Mouse (Mus musculus) bone marrow macrophage, adult 2 months (primary cell): ENCODE measurements around the gene Il17rb. TPM values are rescaled to one million over a fixed set of nuclear protein-coding genes. Genes with fewer than 3 reads are reported as not detected.

Experiments used
- H3K27ac ChIP-seq: 2 replicates; pipeline ENCODE4 v1.5.1; 2012; ENCODE audit warnings: low read depth, low read length; ENCODE audit not compliant: insufficient read depth
- H3K4me1 ChIP-seq: 2 replicates; pipeline ENCODE4 v1.6.1; 2012; ENCODE audit warnings: low read length; ENCODE audit not compliant: control insufficient read depth, insufficient read depth
- H3K4me3 ChIP-seq: 2 replicates; pipeline ENCODE4 v1.5.1; 2012; ENCODE audit warnings: mild to moderate bottlenecking, low read length, moderate library complexity; ENCODE audit not compliant: insufficient read depth
- CTCF ChIP-seq: IDR thresholded peaks from 2 replicates; pipeline ENCODE4 v1.5.1; 2012; ENCODE audit warnings: low read depth, mild to moderate bottlenecking, low read length, moderate library complexity
- POLR2A ChIP-seq: IDR thresholded peaks from 2 replicates; pipeline ENCODE4 v1.6.1; 2012; ENCODE audit warnings: mild to moderate bottlenecking, low read depth, low read length, borderline replicate concordance
- polyA plus RNA-seq: library from polyadenylated mRNA; stranded (reverse); fragments of >200 nt; gene quantifications from 2 replicates; pipeline ENCODE4 v1.2.4, GENCODE M21; 2012; ENCODE audit not compliant: missing spikeins, insufficient read depth, insufficient read length

Il17rb gene
- polyA plus RNA-seq, 1 experiment, result not detected

- H3K27ac ChIP-seq, result no peak overlapping the region
- TF ChIP-seq CTCF (no peak), POLR2A (no peak)
- peaks cover 17% of the 10 kb centered on the region for H3K4me1 ChIP-seq
- H3K4me3 ChIP-seq, result no peak overlapping the region
These were observed 33.1 kb upstream of the Il17rb start for GRCm38 (mm10) chr14:30041836-30042235.

DNA sequence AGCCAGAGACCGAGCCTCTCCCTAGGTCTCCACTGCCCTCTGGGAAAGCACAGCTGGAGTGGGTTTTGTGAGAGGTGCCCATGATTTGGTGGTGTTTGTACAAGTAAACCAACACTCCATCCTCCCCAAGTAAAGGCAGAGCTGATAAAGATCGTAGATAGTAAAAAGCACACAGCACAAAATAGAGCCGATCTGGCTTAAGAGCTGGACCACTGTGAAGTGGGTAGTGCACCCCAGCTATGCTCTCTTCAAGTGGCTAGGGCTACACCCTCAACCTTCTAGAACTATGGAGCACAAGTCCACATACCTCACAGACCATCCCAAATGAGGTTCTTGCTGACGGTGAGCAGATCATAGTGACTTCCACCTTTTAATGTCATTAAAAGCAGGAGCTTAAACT lies 30.7 kb upstream of the Il17rb start:
- Histone ChIP-seq H3K4me3 (no peak overlapping the region), H3K4me1 (peaks cover 17% of the 10 kb centered on the region), H3K27ac (no peak overlapping the region)
- TF ChIP-seq POLR2A, result no peak

GRCm38 (mm10) chr14:30038431-30038830 lies 29.7 kb upstream of the Il17rb start:
- H3K4me3 ChIP-seq, result no peak overlapping the region
- TF ChIP-seq CTCF (no peak), POLR2A (no peak)
- H3K4me1 ChIP-seq, result peaks cover 12% of the 10 kb centered on the region
- H3K27ac ChIP-seq, result no peak overlapping the region

GRCm38 (mm10) chr14:30033405-30033804 lies 24.7 kb upstream of the Il17rb start:
- TF ChIP-seq CTCF, result no peak
- TF ChIP-seq POLR2A, result no peak
- Histone ChIP-seq H3K4me1 (no peaks in the 10 kb centered on the region), H3K4me3 (no peak overlapping the region), H3K27ac (no peak overlapping the region)

DNA sequence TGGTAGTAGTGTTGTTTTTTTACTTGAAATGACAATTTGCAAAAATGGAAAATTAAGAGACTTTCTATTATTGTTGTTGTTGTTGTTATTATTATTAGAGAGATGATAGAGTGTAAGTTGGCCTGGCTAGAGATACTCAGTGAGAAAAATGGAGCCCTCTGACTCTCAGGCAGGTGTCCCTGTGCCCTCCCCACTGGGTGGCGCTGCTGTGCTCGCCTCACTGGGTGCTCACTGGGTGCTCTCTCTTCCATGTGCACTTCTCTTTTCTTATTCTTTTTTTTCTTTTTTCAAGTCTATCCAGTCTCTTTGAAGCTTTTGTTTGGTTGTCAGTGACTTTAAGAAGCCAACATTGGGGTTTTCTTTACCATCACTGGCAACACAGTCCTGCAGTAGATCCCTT lies 18.7 kb upstream of the Il17rb start:
- TF ChIP-seq CTCF, result peak; percentile 62
- TF ChIP-seq POLR2A, result no peak
- peaks cover 10% of the 10 kb centered on the region; the same call in 1 of the 2 replicates for H3K4me1 ChIP-seq
- H3K27ac ChIP-seq, result no peak overlapping the region
- H3K4me3 ChIP-seq, result no peak overlapping the region

GRCm38 (mm10) chr14:30024387-30024786 lies 15.7 kb upstream of the Il17rb start:
- TF ChIP-seq POLR2A (no peak), CTCF (no peak)
- no peak overlapping the region for H3K4me3 ChIP-seq
- H3K27ac ChIP-seq, result no peak overlapping the region

GRCm38 (mm10) chr14:30022471-30022870 lies 13.8 kb upstream of the Il17rb start:
- Histone ChIP-seq H3K27ac (no peak overlapping the region), H3K4me1 (peaks cover 10% of the 10 kb centered on the region; the same call in 1 of the 2 replicates), H3K4me3 (no peak overlapping the region)
- no peak for TF ChIP-seq CTCF
- no peak for TF ChIP-seq POLR2A

More at GRCm38 (mm10) chr14:30024387-30024786, 15.7 kb upstream of the Il17rb start:
- H3K4me1 ChIP-seq, result peaks cover 10% of the 10 kb centered on the region; the same call in 1 of the 2 replicates

DNA sequence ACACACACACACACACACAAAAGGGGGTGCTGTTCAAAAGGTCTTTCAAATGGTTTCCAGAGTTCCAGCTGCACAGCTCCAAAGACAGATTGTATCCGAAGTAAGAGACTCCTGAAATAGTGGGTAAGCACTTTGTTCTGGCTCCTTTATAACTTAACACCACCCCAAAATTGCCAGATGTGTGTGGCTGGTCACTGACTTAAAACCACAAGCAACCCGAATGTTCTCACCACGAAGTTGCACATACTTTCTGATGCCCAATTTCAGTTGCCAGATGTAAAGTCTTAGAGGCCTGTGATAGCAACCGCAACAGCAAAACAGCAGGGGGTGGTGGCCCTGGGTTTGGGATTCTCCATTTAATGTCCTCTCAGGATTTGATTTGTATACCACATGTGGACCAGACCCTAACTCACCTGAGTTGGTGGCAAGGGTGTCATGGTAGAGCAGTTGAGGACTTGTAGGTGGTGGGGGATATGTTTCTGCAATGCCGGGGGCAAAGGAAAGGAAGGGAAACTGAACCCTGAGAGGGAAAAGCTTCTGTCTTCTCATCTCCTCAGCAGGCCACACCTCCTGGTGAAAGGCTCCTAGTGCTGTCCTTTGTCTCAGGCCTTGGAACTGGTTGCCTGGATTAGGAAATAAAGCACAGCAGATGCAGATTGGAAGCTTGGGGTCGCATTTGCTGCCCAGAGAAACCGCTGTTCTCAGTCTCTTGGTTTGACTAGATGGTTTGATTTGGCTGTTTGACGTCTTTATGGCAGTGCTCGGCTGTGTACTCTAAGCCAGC lies 11.3 kb upstream of the Il17rb start:
- TF ChIP-seq CTCF (no peak), POLR2A (no peak)
- H3K4me1 ChIP-seq, result peaks cover 11% of the 10 kb centered on the region
- H3K4me3 ChIP-seq, result no peak overlapping the region
- no peak overlapping the region for H3K27ac ChIP-seq

GRCm38 (mm10) chr14:30019375-30019774 lies 10.7 kb upstream of the Il17rb start:
- TF ChIP-seq CTCF (no peak), POLR2A (no peak)
- H3K4me1 ChIP-seq, result peaks cover 9% of the 10 kb centered on the region
- H3K27ac ChIP-seq, result no peak overlapping the region
- H3K4me3 ChIP-seq, result no peak overlapping the region

DNA sequence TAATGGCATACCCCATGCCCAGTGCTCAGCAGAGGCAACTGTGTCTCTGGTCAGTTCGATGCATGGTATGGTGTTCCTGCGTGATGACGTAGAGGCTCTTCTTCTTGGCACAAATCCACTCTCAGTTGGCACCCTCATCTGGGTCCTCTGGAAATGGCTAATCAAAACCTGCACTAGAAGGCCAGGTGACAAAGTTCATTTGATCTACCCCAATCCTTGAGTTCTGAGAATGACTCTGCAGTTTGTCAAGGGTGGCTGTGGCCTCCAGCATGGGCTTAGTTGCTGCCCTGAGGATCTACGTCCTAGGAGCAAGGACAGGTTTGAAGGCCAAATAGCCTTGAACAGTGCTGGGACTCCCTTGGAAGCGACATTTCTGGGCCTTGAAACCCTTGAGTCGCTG lies 10.2 kb upstream of the Il17rb start:
- no peak for TF ChIP-seq CTCF
- no peak for TF ChIP-seq POLR2A
- Histone ChIP-seq H3K4me3 (no peak overlapping the region), H3K4me1 (peaks cover 5% of the 10 kb centered on the region), H3K27ac (no peak overlapping the region)
